Mouse (Mus musculus) small intestine, adult 2 months (tissue): ENCODE results near the gene Cuta.

Source experiments
- CTCF ChIP-seq: fragments of 200-500 bp; IDR thresholded peaks from 2 replicates; pipeline ENCODE4 v1.5.1; 2012; ENCODE audit warnings: low read depth, mild to moderate bottlenecking, control low read depth, inconsistent platforms, low read length, moderate library complexity, mixed read lengths; ENCODE audit not compliant: insufficient replicate concordance, insufficient read length; ENCODE audit errors: extremely low read depth
- POLR2A ChIP-seq: fragments of 200-500 bp; IDR thresholded peaks from 2 replicates; pipeline ENCODE4 v1.6.1; 2012; ENCODE audit warnings: low read depth, mild to moderate bottlenecking, control low read depth, inconsistent platforms, low read length, moderate library complexity

DNA sequence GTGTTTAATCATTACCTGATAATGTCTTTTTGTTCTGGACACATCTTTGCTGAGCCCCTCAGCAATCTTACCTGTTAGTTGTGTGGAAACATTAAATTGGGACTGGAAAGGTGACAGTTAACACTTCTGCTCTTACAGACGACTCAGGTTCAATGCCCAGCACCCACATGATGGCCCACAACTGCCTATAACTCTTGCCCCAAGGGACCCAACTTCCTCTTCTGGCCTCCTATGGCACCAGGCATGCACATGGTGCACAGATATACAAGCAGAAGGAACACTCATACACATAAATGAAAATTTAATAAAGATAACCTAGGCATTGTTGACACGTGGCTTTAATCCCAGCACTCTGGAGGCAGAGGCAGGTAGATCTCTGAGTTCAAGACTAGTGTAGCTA is 40.1 kb upstream of the Cuta start:
- TF ChIP-seq CTCF (no peak), POLR2A (no peak)
